Mouse (Mus musculus): ENCODE results near the gene Abhd17a. TPM values are rescaled to one million over a fixed set of nuclear protein-coding genes. Genes with fewer than 3 reads are reported as not detected.

The Abhd17a gene
- polyA plus RNA-seq, 1 experiment from 2014 or later = 119 TPM

DNA sequence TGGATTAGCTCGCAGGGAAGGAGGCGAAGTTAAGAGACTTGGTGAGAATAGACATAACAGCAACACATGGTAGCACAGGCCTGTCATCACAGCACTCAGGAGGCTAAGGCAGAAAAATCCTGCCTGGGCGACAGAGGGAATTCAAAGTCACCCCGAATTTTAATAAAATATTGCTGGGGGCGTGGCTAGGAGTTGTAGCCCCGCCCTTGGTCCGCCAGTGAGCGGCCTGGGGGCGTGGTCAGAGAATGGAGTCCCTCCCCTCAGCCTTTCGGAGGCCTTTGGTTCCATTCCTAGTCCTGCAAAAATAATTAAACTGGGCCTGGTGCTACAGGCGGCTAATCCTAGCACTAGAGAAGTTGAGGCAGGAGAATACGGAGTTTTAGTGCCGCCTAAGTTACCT, 54.4 kb downstream of the Abhd17a start:
- Histone ChIP-seq H3K9ac (ENCODE audit: low read length) (no peak overlapping the region), H3K4me3 (ENCODE audit: low read depth, low read length) (no peak overlapping the region), H3K27ac (ENCODE audit: low read depth, low read length) (no peak overlapping the region), H3K4me1 (ENCODE audit: control insufficient read depth, insufficient read depth, low read length) (no peaks in the 10 kb centered on the region), H3K9me3 (ENCODE audit: control insufficient read depth, low read length) (no peaks in the 10 kb centered on the region), H3K27me3 (ENCODE audit: control insufficient read depth, insufficient read depth, low read length) (peaks cover 21% of the 10 kb centered on the region), H3K4me2 (ENCODE audit: low read depth) (no peak overlapping the region), H3K36me3 (ENCODE audit: control insufficient read depth, insufficient read depth, low read length) (no peaks in the 10 kb centered on the region)
- no peak for ATAC-seq (ENCODE audit: insufficient read depth, low FRiP score, low TSS enrichment)
- WGBS = 7% methylated on average over 13 of the region's 13 CpGs
- no peak for DNase-seq (ENCODE audit: low spot score)

DNA sequence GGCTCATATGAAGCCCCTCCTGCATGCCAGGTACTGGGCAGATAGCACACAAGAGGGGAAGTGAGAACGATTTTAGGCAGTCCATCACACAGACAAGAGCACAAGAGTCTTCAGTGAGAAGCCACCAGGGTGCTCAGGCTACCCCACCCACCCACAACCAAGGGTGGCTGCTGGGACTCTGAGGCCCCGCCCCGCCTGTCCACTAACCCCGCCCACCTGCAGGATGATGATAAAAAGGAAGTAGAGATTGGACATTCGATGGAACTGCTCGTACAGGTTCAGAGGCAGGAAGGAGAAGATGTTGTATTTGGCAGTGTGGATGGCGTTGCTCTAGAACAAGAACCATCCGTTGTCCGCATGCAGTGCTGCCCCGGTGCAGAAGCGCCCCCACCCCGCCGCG, 55.1 kb downstream of the Abhd17a start:
- no peak for ATAC-seq (ENCODE audit: insufficient read depth, low FRiP score, low TSS enrichment)

DNA sequence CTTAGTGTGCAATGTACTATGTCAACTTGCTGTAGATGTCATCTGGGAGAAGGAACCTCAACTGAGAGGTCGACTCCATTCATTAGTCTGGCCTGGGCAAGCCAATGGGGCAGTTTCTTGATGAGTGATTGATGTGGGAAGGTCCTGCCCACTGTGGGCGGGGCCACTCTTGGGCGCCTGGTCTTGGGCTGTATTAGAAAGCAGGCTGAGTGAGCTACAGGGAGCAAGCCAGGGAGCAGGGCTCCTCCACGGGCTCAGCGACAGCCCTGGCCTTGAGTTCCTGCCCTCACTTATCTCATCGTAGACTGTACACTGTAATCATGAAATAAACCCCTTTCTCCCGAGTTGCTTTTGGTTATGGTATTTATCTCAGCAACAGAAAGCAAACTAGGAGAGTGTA, 56.4 kb downstream of the Abhd17a start:
- DNase-seq (ENCODE audit: low spot score) (no peak), ATAC-seq (ENCODE audit: insufficient read depth, low FRiP score, low TSS enrichment) (no peak)
- H3K27ac ChIP-seq (ENCODE audit: low read depth, low read length) = no peak overlapping the region
- no peaks in the 10 kb centered on the region for H3K4me1 ChIP-seq (ENCODE audit: control insufficient read depth, insufficient read depth, low read length)
- no peak overlapping the region for H3K9ac ChIP-seq (ENCODE audit: low read length)
- peaks cover 21% of the 10 kb centered on the region for H3K27me3 ChIP-seq (ENCODE audit: control insufficient read depth, insufficient read depth, low read length)
- H3K9me3 ChIP-seq (ENCODE audit: control insufficient read depth, low read length) = no peaks in the 10 kb centered on the region
- no peaks in the 10 kb centered on the region for H3K36me3 ChIP-seq (ENCODE audit: control insufficient read depth, insufficient read depth, low read length)
- no peak overlapping the region for H3K4me2 ChIP-seq (ENCODE audit: low read depth)
- H3K4me3 ChIP-seq (ENCODE audit: low read depth, low read length) = no peak overlapping the region
- 15% methylated on average over 7 of the region's 7 CpGs for WGBS

More for the DNA sequence above, 55.1 kb downstream of the Abhd17a start:
- H3K4me3 ChIP-seq (ENCODE audit: low read depth, low read length) = no peak overlapping the region
- H3K9me3 ChIP-seq (ENCODE audit: control insufficient read depth, low read length) = no peaks in the 10 kb centered on the region
- H3K27me3 ChIP-seq (ENCODE audit: control insufficient read depth, insufficient read depth, low read length) = peaks cover 21% of the 10 kb centered on the region
- no peaks in the 10 kb centered on the region for H3K36me3 ChIP-seq (ENCODE audit: control insufficient read depth, insufficient read depth, low read length)
- H3K9ac ChIP-seq (ENCODE audit: low read length) = no peak overlapping the region
- no peaks in the 10 kb centered on the region for H3K4me1 ChIP-seq (ENCODE audit: control insufficient read depth, insufficient read depth, low read length)
- H3K27ac ChIP-seq (ENCODE audit: low read depth, low read length) = no peak overlapping the region
- no peak overlapping the region for H3K4me2 ChIP-seq (ENCODE audit: low read depth)
- 8% methylated on average over 14 of the region's 14 CpGs for WGBS
- no peak for DNase-seq (ENCODE audit: low spot score)

Small RNA genes lying within 50 kb of the gene (microRNA-seq; reads per million reads assigned to microRNA genes)
- not detected for gene Mir6912

Other genes with a start within 250 kb of the Abhd17a start
- 0.17 and 0.27 TPM in 2 replicates for gene Adamtsl5, start 241.9 kb downstream of the Abhd17a start, polyA plus RNA-seq (2014; fragmentation: Nextera tagmentation; extraction: Ambion mirVana)
- gene Plk5, start 233.9 kb downstream of the Abhd17a start, polyA plus RNA-seq (2014; fragmentation: Nextera tagmentation; extraction: Ambion mirVana) = 0.17 TPM in 1 of 2 replicates, not detected in the other
- 12.6 and 15.5 TPM in 2 replicates for gene Mex3d, start 202.7 kb downstream of the Abhd17a start, polyA plus RNA-seq (2014; fragmentation: Nextera tagmentation; extraction: Ambion mirVana)
- 262 and 271 TPM in 2 replicates for gene Mbd3, start 190.8 kb downstream of the Abhd17a start, polyA plus RNA-seq (2014; fragmentation: Nextera tagmentation; extraction: Ambion mirVana)
- 494 and 521 TPM in 2 replicates for gene Uqcr11, start 183.5 kb downstream of the Abhd17a start, polyA plus RNA-seq (2014; fragmentation: Nextera tagmentation; extraction: Ambion mirVana)
- gene Tcf3, start 156.7 kb downstream of the Abhd17a start, polyA plus RNA-seq (2014; fragmentation: Nextera tagmentation; extraction: Ambion mirVana) = 177 and 178 TPM in 2 replicates
- gene Onecut3, start 95.5 kb downstream of the Abhd17a start, polyA plus RNA-seq (2014; fragmentation: Nextera tagmentation; extraction: Ambion mirVana) = 1.3 and 1.4 TPM in 2 replicates
- gene Atp8b3, start 51.2 kb downstream of the Abhd17a start, polyA plus RNA-seq (2014; fragmentation: Nextera tagmentation; extraction: Ambion mirVana) = 0.84 and 0.96 TPM in 2 replicates
- gene Rexo1, start 28.8 kb downstream of the Abhd17a start, polyA plus RNA-seq (2014; fragmentation: Nextera tagmentation; extraction: Ambion mirVana) = 30.7 and 31.4 TPM in 2 replicates
- 4.5 and 5.5 TPM in 2 replicates for gene Klf16, start 13.0 kb downstream of the Abhd17a start, polyA plus RNA-seq (2014; fragmentation: Nextera tagmentation; extraction: Ambion mirVana)
- gene Scamp4, start 12.5 kb upstream of the Abhd17a start, polyA plus RNA-seq (2014; fragmentation: Nextera tagmentation; extraction: Ambion mirVana) = 72.1 and 77.7 TPM in 2 replicates
- 8.0 and 10.9 TPM in 2 replicates for gene Adat3, start 12.5 kb upstream of the Abhd17a start, polyA plus RNA-seq (2014; fragmentation: Nextera tagmentation; extraction: Ambion mirVana)
- 2.4 and 3.1 TPM in 2 replicates for gene Gm49322, start 15.7 kb upstream of the Abhd17a start, polyA plus RNA-seq (2014; fragmentation: Nextera tagmentation; extraction: Ambion mirVana)
- gene Csnk1g2, start 32.5 kb upstream of the Abhd17a start, polyA plus RNA-seq (2014; fragmentation: Nextera tagmentation; extraction: Ambion mirVana) = 117 TPM in 2 replicates
- 71.1 and 78.8 TPM in 2 replicates for gene Btbd2, start 66.7 kb upstream of the Abhd17a start, polyA plus RNA-seq (2014; fragmentation: Nextera tagmentation; extraction: Ambion mirVana)
- 79.5 and 85.5 TPM in 2 replicates for gene Mknk2, start 87.8 kb upstream of the Abhd17a start, polyA plus RNA-seq (2014; fragmentation: Nextera tagmentation; extraction: Ambion mirVana)
- 58.9 and 60.3 TPM in 2 replicates for gene Mob3a, start 111.6 kb upstream of the Abhd17a start, polyA plus RNA-seq (2014; fragmentation: Nextera tagmentation; extraction: Ambion mirVana)
- 10.6 and 11.5 TPM in 2 replicates for gene Izumo4, start 111.8 kb upstream of the Abhd17a start, polyA plus RNA-seq (2014; fragmentation: Nextera tagmentation; extraction: Ambion mirVana)
- gene Ap3d1, start 151.9 kb upstream of the Abhd17a start, polyA plus RNA-seq (2014; fragmentation: Nextera tagmentation; extraction: Ambion mirVana) = 69.3 and 79.1 TPM in 2 replicates
- 23.9 and 24.3 TPM in 2 replicates for gene Dot1l, start 164.9 kb upstream of the Abhd17a start, polyA plus RNA-seq (2014; fragmentation: Nextera tagmentation; extraction: Ambion mirVana)
- 96.6 and 101 TPM in 2 replicates for gene Sf3a2, start 207.9 kb upstream of the Abhd17a start, polyA plus RNA-seq (2014; fragmentation: Nextera tagmentation; extraction: Ambion mirVana)
- gene Plekhj1, start 208.3 kb upstream of the Abhd17a start, polyA plus RNA-seq (2014; fragmentation: Nextera tagmentation; extraction: Ambion mirVana) = 150 and 153 TPM in 2 replicates
- gene Amh, start 214.9 kb upstream of the Abhd17a start, polyA plus RNA-seq (2014; fragmentation: Nextera tagmentation; extraction: Ambion mirVana) = not detected in 2 replicates
- gene Jsrp1, start 223.2 kb upstream of the Abhd17a start, polyA plus RNA-seq (2014; fragmentation: Nextera tagmentation; extraction: Ambion mirVana) = 1.6 and 1.9 TPM in 2 replicates
- 1,810 and 1,847 TPM in 2 replicates for gene Oaz1, start 236.3 kb upstream of the Abhd17a start, polyA plus RNA-seq (2014; fragmentation: Nextera tagmentation; extraction: Ambion mirVana)

Measured in neural tube, embryonic 11.5 days (tissue).